Mouse (Mus musculus) kidney, postnatal 25 days (tissue): ENCODE data around the gene Rnf141.

Source experiments
- DNase-seq, 2 experiments: peaks; one replicate each; pipeline ENCODE4 v3.0.0; 2021; ENCODE audit warnings: mixed read lengths in 2 of 2

Gene Rnf141

GRCm38 (mm10) chr7:110843916-110844874 lies at the start of gene Rnf141:
Gene Rnf141, minus strand, starts transcription at chr7:110844457.
- peak; percentile 96 for DNase-seq

GRCm38 (mm10) chr7:110891501-110891986 lies 47.3 kb upstream of the Rnf141 start:
- DNase-seq: peak; percentile 82 to 91

- peak; percentile 33 to 60 for DNase-seq
Measured at GRCm38 (mm10) chr7:110881746-110882333, 37.6 kb upstream of the Rnf141 start.

GRCm38 (mm10) chr7:110878028-110878427 lies 33.8 kb upstream of the Rnf141 start:
- DNase-seq: no peak

- DNase-seq: peak; percentile 20 to 53
Measured at GRCm38 (mm10) chr7:110876965-110877364, 32.7 kb upstream of the Rnf141 start.

GRCm38 (mm10) chr7:110868807-110869206 lies 24.6 kb upstream of the Rnf141 start:
- no peak for DNase-seq

- DNase-seq: no peak
Measured at GRCm38 (mm10) chr7:110867116-110867515, 22.9 kb upstream of the Rnf141 start.

GRCm38 (mm10) chr7:110866021-110866420 lies 21.8 kb upstream of the Rnf141 start:
- no peak for DNase-seq

GRCm38 (mm10) chr7:110865570-110865969 lies 21.3 kb upstream of the Rnf141 start:
- DNase-seq: no peak

- DNase-seq: peak; percentile 57 to 63
Measured at GRCm38 (mm10) chr7:110865038-110865437, 20.8 kb upstream of the Rnf141 start.

GRCm38 (mm10) chr7:110862751-110863289 lies 18.6 kb upstream of the Rnf141 start, which contains the start of gene Lyve1:
Gene Lyve1, minus strand, starts transcription at chr7:110863239.
- DNase-seq: no peak

GRCm38 (mm10) chr7:110860129-110860528 lies 15.9 kb upstream of the Rnf141 start:
- DNase-seq: no peak

GRCm38 (mm10) chr7:110855604-110856003 lies 11.3 kb upstream of the Rnf141 start:
- no peak for DNase-seq

- no peak for DNase-seq
Measured at GRCm38 (mm10) chr7:110854927-110855546, 10.8 kb upstream of the Rnf141 start.

GRCm38 (mm10) chr7:110854519-110854918 lies 10.3 kb upstream of the Rnf141 start:
- no peak for DNase-seq

- DNase-seq: no peak
Measured at GRCm38 (mm10) chr7:110853611-110854010, 9.4 kb upstream of the Rnf141 start.

GRCm38 (mm10) chr7:110851541-110852203 lies 7.4 kb upstream of the Rnf141 start:
- DNase-seq: no peak

- no peak for DNase-seq
Measured at GRCm38 (mm10) chr7:110848371-110848770, 4.1 kb upstream of the Rnf141 start.

- DNase-seq: no peak
Measured at GRCm38 (mm10) chr7:110847321-110847720, 3.1 kb upstream of the Rnf141 start.

GRCm38 (mm10) chr7:110840332-110840731 lies 3.9 kb downstream of the Rnf141 start:
- DNase-seq: no peak

GRCm38 (mm10) chr7:110834522-110834921 lies 9.7 kb downstream of the Rnf141 start:
- no peak for DNase-seq

- no peak for DNase-seq
Measured at GRCm38 (mm10) chr7:110834018-110834417, 10.2 kb downstream of the Rnf141 start.
